Mouse (Mus musculus) limb, embryonic 11.5 days (tissue): ENCODE results near the gene Napepld. TPM values are rescaled to one million over a fixed set of nuclear protein-coding genes. Genes with fewer than 3 reads are reported as not detected.

Experiments
- ATAC-seq: fragments of 200-750 bp; cut with Nextera tagmentation; 2 replicates; pipeline ENCODE4 v1.8.0; 2017; ENCODE audit warnings: low read depth; ENCODE audit not compliant: insufficient number of reproducible peaks, low FRiP score, low TSS enrichment
- DNase-seq: peaks from one replicate; pipeline ENCODE4 v3.0.0-alpha.2; 2015; ENCODE audit warnings: low spot score
- H3K27ac ChIP-seq: fragments of 300-500 bp; sonication (generic); replicated peaks from 2 replicates; pipeline ENCODE4 v1.5.1; 2014; ENCODE audit warnings: low read depth, mild to moderate bottlenecking, low read length
- H3K27me3 ChIP-seq: fragments of 300-500 bp; sonication (generic); 2 replicates; pipeline ENCODE4 v1.6.1; 2014; ENCODE audit warnings: mild to moderate bottlenecking, low read length, mixed read lengths; ENCODE audit not compliant: control insufficient read depth, insufficient read depth
- H3K36me3 ChIP-seq: fragments of 300-500 bp; sonication (generic); 2 replicates; pipeline ENCODE4 v1.6.1; 2014; ENCODE audit warnings: mild to moderate bottlenecking, low read length, moderate library complexity, mixed read lengths; ENCODE audit not compliant: control insufficient read depth, insufficient read depth
- H3K4me1 ChIP-seq: fragments of 300-500 bp; sonication (generic); 2 replicates; pipeline ENCODE4 v1.6.1; 2014; ENCODE audit warnings: low read length, mixed read lengths; ENCODE audit not compliant: control insufficient read depth, insufficient read depth
- H3K4me2 ChIP-seq: fragments of 300-500 bp; sonication (generic); 2 replicates; pipeline ENCODE4 v1.6.1; 2014; ENCODE audit warnings: low read depth, mild to moderate bottlenecking, moderate library complexity; ENCODE audit not compliant: severe bottlenecking
- H3K4me3 ChIP-seq: fragments of 300-500 bp; sonication (generic); 2 replicates; pipeline ENCODE4 v1.5.1; 2014; ENCODE audit warnings: low read depth, low read length
- H3K9ac ChIP-seq: fragments of 300-500 bp; sonication (generic); 2 replicates; pipeline ENCODE4 v1.6.1; 2014; ENCODE audit warnings: mild to moderate bottlenecking, low read length
- H3K9me3 ChIP-seq: fragments of 300-500 bp; sonication (generic); 2 replicates; pipeline ENCODE4 v1.6.1; 2016; ENCODE audit warnings: low read length; ENCODE audit not compliant: control insufficient read depth
- WGBS: fragments of 180-500 bp; shearing (Covaris S2); extraction: QIAGEN DNeasy Blood & Tissue Kit; methylation state at CpG from one replicate; pipeline ENCODE4 v1.1.7; 2014; 5-methylcytosine and 5-hydroxymethylcytosine counted together
- polyA plus RNA-seq: library from polyadenylated mRNA; unstranded; fragments of >200 nt; fragmentation: Nextera tagmentation; extraction: Ambion mirVana; gene quantifications from 2 replicates; pipeline ENCODE4 v1.2.1, GENCODE M21; 2014

Napepld gene
- 4.5 and 5.0 TPM in 2 replicates for polyA plus RNA-seq

GRCm38 (mm10) chr5:21701351-21702008, at the start of gene Napepld:
Napepld (minus strand) TSS chr5:21701396.
- Histone ChIP-seq H3K36me3 (no peaks in the 10 kb centered on the region), H3K4me3 (peak within 1 kb of the TSS; percentile 73), H3K9me3 (no peaks in the 10 kb centered on the region), H3K27ac (peak within 1 kb of the TSS; percentile 90), H3K9ac (peak within 1 kb of the TSS; percentile 90), H3K27me3 (no peaks in the 10 kb centered on the region), H3K4me2 (peak within 1 kb of the TSS; percentile 65), H3K4me1 (no peaks in the 10 kb centered on the region)
- DNase-seq (peak; percentile 98), ATAC-seq (peak; percentile 99)
- under 1% methylated on average over 43 of the region's 59 CpGs for WGBS

DNA sequence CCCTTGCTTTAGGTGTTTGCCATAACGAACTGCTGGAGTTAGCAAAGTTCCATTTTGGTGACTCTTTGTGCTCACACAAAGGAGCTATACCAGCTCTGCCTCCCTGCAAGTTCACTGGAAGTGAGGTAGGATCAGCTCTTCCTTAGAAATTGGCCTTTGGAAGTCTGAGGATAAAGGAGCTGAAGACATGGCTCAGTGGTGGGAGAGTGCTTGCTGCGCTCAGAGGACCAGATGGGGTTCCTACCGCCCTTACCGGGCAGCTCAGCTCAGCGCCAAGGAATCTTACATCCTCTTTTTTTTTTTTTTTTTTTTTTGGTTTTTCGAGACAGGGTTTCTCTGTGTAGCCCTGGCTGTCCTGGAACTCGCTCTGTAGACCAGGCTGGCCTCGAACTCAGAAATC, 44.8 kb upstream of the Napepld start:
- Histone ChIP-seq H3K4me1 (no peaks in the 10 kb centered on the region), H3K27ac (no peak overlapping the region), H3K27me3 (no peaks in the 10 kb centered on the region), H3K4me2 (no peak overlapping the region), H3K4me3 (no peak overlapping the region), H3K36me3 (peaks cover 18% of the 10 kb centered on the region; the same call in 1 of the 2 replicates), H3K9me3 (no peaks in the 10 kb centered on the region), H3K9ac (no peak overlapping the region)
- no peak for DNase-seq
- WGBS: 91% methylated on average over 6 of the region's 8 CpGs
- no peak for ATAC-seq

DNA sequence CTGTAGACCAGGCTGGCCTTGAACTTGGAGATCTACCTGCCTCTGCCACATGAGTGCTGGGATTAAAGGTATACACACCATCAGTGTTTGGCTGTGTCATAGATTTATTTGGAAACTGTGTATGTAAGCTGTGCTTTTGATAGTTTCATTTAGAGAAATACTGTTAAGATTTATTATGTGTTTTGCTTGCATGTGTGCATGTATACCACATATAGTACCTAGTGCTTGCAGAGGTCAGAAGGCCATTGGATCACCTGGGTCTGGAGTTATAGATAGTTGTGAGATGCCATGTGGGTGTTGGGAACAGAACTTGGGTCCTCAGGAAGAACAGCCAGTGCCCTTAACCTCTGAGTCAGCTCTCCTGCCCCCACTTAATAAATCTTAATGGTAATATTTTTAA, 43.5 kb upstream of the Napepld start:
- Histone ChIP-seq H3K27ac (no peak overlapping the region), H3K4me3 (no peak overlapping the region), H3K9me3 (no peaks in the 10 kb centered on the region), H3K36me3 (peaks cover 22% of the 10 kb centered on the region), H3K27me3 (no peaks in the 10 kb centered on the region), H3K9ac (no peak overlapping the region), H3K4me2 (no peak overlapping the region), H3K4me1 (no peaks in the 10 kb centered on the region)
- ATAC-seq (no peak), DNase-seq (no peak)

DNA sequence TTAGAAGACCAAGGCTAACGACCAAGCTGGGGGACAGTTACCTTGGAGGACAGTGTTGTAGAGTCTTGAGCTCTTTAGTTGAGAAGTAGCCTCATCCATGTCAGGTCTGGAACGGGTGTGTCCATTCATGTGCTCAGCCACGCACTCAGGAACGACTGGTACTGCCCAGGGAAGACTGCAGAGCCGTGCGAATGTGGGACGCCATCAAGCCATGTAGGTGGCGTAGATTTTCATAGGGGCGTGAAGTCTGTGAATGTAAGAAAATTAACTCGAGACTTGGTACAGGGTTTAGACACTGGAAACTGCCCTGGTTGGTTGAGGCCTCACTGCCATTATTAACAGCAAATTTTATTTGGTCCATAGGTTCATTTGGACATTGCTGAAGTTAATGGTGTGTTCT, 42.4 kb upstream of the Napepld start:
- no peak overlapping the region for H3K9ac ChIP-seq
- H3K27me3 ChIP-seq: no peaks in the 10 kb centered on the region
- 94% methylated on average over 10 of the region's 10 CpGs for WGBS
- ATAC-seq: no peak
- DNase-seq: no peak
- H3K9me3 ChIP-seq: no peaks in the 10 kb centered on the region
- H3K4me2 ChIP-seq: no peak overlapping the region
- no peak overlapping the region for H3K4me3 ChIP-seq
- no peaks in the 10 kb centered on the region for H3K4me1 ChIP-seq
- H3K27ac ChIP-seq: no peak overlapping the region
- H3K36me3 ChIP-seq: peaks cover 15% of the 10 kb centered on the region

- no peak overlapping the region for H3K9ac ChIP-seq
- WGBS: 93% methylated on average over 13 of the region's 13 CpGs
- H3K27me3 ChIP-seq: no peaks in the 10 kb centered on the region
- no peak overlapping the region for H3K27ac ChIP-seq
- H3K4me2 ChIP-seq: no peak overlapping the region
- H3K36me3 ChIP-seq: peaks cover 10% of the 10 kb centered on the region
- DNase-seq: peak; percentile 14
- no peak overlapping the region for H3K4me3 ChIP-seq
- ATAC-seq: no peak
- peaks cover 3% of the 10 kb centered on the region; the same call in 1 of the 2 replicates for H3K4me1 ChIP-seq
- H3K9me3 ChIP-seq: no peaks in the 10 kb centered on the region
These were observed 38.7 kb upstream of the Napepld start for GRCm38 (mm10) chr5:21739881-21740280.

GRCm38 (mm10) chr5:21739120-21739519, 37.9 kb upstream of the Napepld start:
- no peak overlapping the region for H3K4me3 ChIP-seq
- H3K9me3 ChIP-seq: no peaks in the 10 kb centered on the region
- H3K36me3 ChIP-seq: peaks cover 5% of the 10 kb centered on the region
- H3K27me3 ChIP-seq: no peaks in the 10 kb centered on the region
- WGBS: 94% methylated on average over 11 of the region's 11 CpGs
- no peak overlapping the region for H3K4me2 ChIP-seq
- no peak overlapping the region for H3K9ac ChIP-seq
- H3K27ac ChIP-seq: no peak overlapping the region
- no peak for DNase-seq
- no peak for ATAC-seq
- peaks cover 3% of the 10 kb centered on the region; the same call in 1 of the 2 replicates for H3K4me1 ChIP-seq

GRCm38 (mm10) chr5:21737620-21738019, 36.4 kb upstream of the Napepld start:
- Histone ChIP-seq H3K27me3 (no peaks in the 10 kb centered on the region), H3K9me3 (no peaks in the 10 kb centered on the region), H3K4me3 (peak overlapping the region; percentile 79), H3K4me2 (peak overlapping the region; percentile 52), H3K4me1 (peaks cover 3% of the 10 kb centered on the region; the same call in 1 of the 2 replicates), H3K9ac (peak overlapping the region; percentile 66), H3K27ac (no peak overlapping the region), H3K36me3 (peaks cover 5% of the 10 kb centered on the region)
- WGBS: 33% methylated on average over 10 of the region's 10 CpGs
- DNase-seq (peak; percentile 20), ATAC-seq (peak; percentile 64; the same call in 1 of the 2 replicates)

DNA sequence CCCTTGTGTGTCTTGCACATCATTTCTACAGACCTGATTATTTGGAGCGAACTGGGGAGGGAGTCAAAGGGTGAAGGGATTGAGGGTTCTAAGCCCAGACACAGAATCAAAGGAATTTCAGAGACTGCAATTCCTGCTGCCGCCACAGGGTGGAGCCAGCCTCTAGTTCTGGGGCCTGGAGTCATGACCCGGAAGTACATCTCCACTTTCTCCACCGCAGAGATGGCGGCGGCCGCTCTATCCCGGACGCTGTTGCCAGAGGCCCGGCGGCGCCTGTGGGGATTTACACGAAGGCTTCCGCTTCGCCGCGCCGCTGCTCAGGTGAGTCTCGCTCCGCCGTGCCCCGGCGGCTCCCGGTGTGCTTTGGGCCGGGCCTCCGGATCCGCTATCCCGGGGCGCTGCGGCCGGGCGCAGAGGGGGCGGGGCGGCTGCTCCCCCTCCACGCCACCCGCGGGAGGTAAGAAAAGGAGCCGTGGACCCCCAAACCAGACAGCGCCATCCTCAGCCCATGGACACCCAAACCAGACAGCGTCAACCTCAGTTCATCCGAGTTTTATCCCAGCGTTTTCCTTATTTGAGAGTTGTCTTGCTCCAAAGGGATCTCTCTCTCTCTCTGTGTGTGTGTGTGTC, 35.9 kb upstream of the Napepld start, which contains the start of gene Pmpcb:
TSS of gene Pmpcb (plus strand) at position 186 of the 630 bp plus-strand sequence.
- WGBS: under 1% methylated on average over 42 of the region's 42 CpGs
- Histone ChIP-seq H3K27me3 (no peaks in the 10 kb centered on the region), H3K27ac (peak within 1 kb of the TSS; percentile 49; the same call in 1 of the 2 replicates), H3K4me3 (peak within 1 kb of the TSS; percentile 79), H3K4me1 (peaks cover 3% of the 10 kb centered on the region; the same call in 1 of the 2 replicates), H3K9ac (peak within 1 kb of the TSS; percentile 66), H3K36me3 (peaks cover 5% of the 10 kb centered on the region), H3K4me2 (peak within 1 kb of the TSS; percentile 52), H3K9me3 (no peaks in the 10 kb centered on the region)
- ATAC-seq: peak; percentile 83
- DNase-seq: peak; percentile 92
